Mouse (Mus musculus): ENCODE data around the gene Frmd5.

DNA sequence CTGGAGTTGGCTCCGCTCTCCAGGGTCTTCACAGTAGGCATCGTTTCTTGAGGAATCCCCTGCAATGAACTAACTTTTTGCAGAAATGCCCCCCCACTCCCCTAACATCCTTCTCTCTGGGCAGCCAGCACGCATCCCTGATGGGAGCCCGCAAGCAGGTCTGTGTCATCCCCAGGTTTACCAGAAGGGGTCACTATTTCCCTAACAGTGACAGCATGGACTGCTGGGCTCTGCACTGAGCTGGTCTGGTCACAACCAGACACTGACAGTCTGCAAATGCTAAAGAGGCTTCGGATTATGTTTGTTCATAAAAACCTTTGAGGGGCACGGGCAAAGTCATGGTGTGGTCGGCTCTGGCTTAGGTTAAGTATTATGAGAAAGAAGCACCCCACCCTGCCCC lies 235.1 kb downstream of the Frmd5 start:
- no peak for TF ChIP-seq POLR2A (IDR thresholded peaks at IDR 0.05; ENCODE audit: borderline replicate concordance, low read depth, low read length)
- peak; percentile 65 for TF ChIP-seq CTCF (IDR thresholded peaks at IDR 0.05; ENCODE audit: low read depth, low read length)

Measured in bone marrow macrophage, adult 2 months (primary cell).